Mouse (Mus musculus) midbrain, embryonic 11.5 days (tissue): ENCODE data around the gene Bcl7b. TPM values are rescaled to one million over a fixed set of nuclear protein-coding genes. Genes with fewer than 3 reads are reported as not detected.
"Not testable (repeated sequence)": the region's sequence is repeated elsewhere in the genome, so short reads cannot be mapped to it uniquely, and the experiment has no call there.

Experiments used
- ATAC-seq: fragments of 200-750 bp; cut with Nextera tagmentation; 2 replicates; pipeline ENCODE4 v1.8.0; 2017; ENCODE audit warnings: moderate TSS enrichment, moderate library complexity; ENCODE audit not compliant: low FRiP score
- DNase-seq: peaks from one replicate; pipeline ENCODE4 v3.0.0; 2015; ENCODE audit warnings: low spot score; ENCODE audit errors: missing footprints
- H3K27ac ChIP-seq: fragments of 300-500 bp; sonication (generic); 2 replicates; pipeline ENCODE4 v1.5.1; 2014; ENCODE audit warnings: low read depth, low read length
- H3K27me3 ChIP-seq: fragments of 300-500 bp; sonication (generic); 2 replicates; pipeline ENCODE4 v1.6.1; 2014; ENCODE audit warnings: mild to moderate bottlenecking, low read length, moderate library complexity, mixed read lengths; ENCODE audit not compliant: control insufficient read depth, insufficient read depth
- H3K36me3 ChIP-seq: fragments of 300-500 bp; sonication (generic); 2 replicates; pipeline ENCODE4 v1.6.1; 2014; ENCODE audit warnings: mild to moderate bottlenecking, low read length, moderate library complexity, mixed read lengths; ENCODE audit not compliant: control insufficient read depth, insufficient read depth
- H3K4me1 ChIP-seq: fragments of 300-500 bp; sonication (generic); 2 replicates; pipeline ENCODE4 v1.6.1; 2014; ENCODE audit warnings: low read length; ENCODE audit not compliant: control insufficient read depth, insufficient read depth
- H3K4me2 ChIP-seq: fragments of 300-500 bp; sonication (generic); 2 replicates; pipeline ENCODE4 v1.6.1; 2014; ENCODE audit warnings: mild to moderate bottlenecking, moderate library complexity
- H3K4me3 ChIP-seq: fragments of 300-500 bp; sonication (generic); 2 replicates; pipeline ENCODE4 v1.5.1; 2014; ENCODE audit warnings: low read depth, low read length
- H3K9ac ChIP-seq: fragments of 300-500 bp; sonication (generic); 2 replicates; pipeline ENCODE4 v1.6.1; 2014; ENCODE audit warnings: low read length
- H3K9me3 ChIP-seq: fragments of 300-500 bp; sonication (generic); 2 replicates; pipeline ENCODE4 v1.6.1; 2016; ENCODE audit warnings: low read length; ENCODE audit not compliant: control insufficient read depth
- WGBS: fragments of 180-500 bp; shearing (Covaris S2); extraction: QIAGEN DNeasy Blood & Tissue Kit; methylation state at CpG from one replicate; pipeline ENCODE4 v1.1.7; 2014; 5-methylcytosine and 5-hydroxymethylcytosine counted together
- microRNA-seq: library from miRNA; unstranded; fragments of <30 nt; microRNA quantifications from one replicate; pipeline ENCODE4, GENCODE M21; 2017
- polyA plus RNA-seq: library from polyadenylated mRNA; unstranded; fragments of >200 nt; fragmentation: Nextera tagmentation; extraction: Ambion mirVana; gene quantifications from 2 replicates; pipeline ENCODE4 v1.2.1, GENCODE M21; 2014

The Bcl7b gene
- polyA plus RNA-seq, 1 experiment from 2014 or later = 42.6 TPM

- no peak overlapping the region for H3K27ac ChIP-seq
- H3K27me3 ChIP-seq = no peaks in the 10 kb centered on the region
- 97% methylated on average over 1 of the region's 1 CpGs for WGBS
- H3K4me2 ChIP-seq = no peak overlapping the region
- no peaks in the 10 kb centered on the region for H3K4me1 ChIP-seq
- peaks cover 35% of the 10 kb centered on the region for H3K36me3 ChIP-seq
- DNase-seq = no peak
- no peak overlapping the region for H3K4me3 ChIP-seq
- H3K9me3 ChIP-seq = no peaks in the 10 kb centered on the region
- H3K9ac ChIP-seq = no peak overlapping the region
- ATAC-seq = no peak
Observed at GRCm38 (mm10) chr5:135208197-135208596, 40.1 kb downstream of the Bcl7b start.

DNA sequence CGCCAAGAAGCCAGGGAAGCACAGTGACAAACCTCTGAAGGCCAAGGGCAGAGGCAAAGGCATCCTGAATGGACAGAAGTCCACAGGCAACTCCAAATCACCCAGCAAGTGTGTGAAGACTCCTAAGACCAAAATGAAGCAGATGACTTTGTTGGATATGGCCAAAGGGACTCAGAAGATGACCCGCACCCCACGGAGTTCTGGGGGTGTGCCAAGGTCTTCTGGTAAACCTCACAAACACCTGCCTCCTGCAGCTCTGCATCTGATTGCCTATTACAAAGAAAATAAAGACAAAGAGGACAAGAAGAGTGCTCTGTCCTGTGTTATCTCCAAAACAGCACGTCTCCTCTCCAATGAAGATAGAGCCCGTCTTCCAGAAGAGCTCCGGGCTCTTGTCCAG lies 48.8 kb downstream of the Bcl7b start:
- Histone ChIP-seq H3K9me3 (no peaks in the 10 kb centered on the region), H3K4me3 (no peak overlapping the region), H3K27me3 (no peaks in the 10 kb centered on the region), H3K36me3 (peaks cover 43% of the 10 kb centered on the region), H3K27ac (no peak overlapping the region), H3K4me1 (no peaks in the 10 kb centered on the region), H3K4me2 (no peak overlapping the region), H3K9ac (no peak overlapping the region)
- WGBS = 94% methylated on average over 6 of the region's 6 CpGs
- no peak for DNase-seq
- no peak for ATAC-seq

DNA sequence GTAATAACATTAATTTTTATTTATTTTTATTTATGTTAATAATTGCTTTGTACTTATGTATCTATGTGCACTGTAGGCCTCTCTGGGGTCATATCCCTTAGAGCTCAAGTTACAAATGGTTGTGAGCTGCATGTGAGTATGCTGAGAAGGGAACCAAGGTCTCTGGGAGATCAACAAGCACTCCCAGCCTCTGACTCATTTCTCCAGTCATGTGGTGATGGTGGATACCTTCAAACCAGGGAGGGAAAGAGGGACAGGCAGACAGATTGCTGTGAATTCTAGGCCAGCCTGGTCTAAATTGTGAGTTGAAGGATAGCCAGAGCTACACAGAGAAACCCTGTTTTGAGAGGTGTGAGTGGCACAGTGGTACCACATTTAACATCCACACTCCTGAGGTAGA lies 52.9 kb downstream of the Bcl7b start:
- H3K9me3 ChIP-seq = no peaks in the 10 kb centered on the region
- H3K9ac ChIP-seq = no peak overlapping the region
- no peaks in the 10 kb centered on the region for H3K27me3 ChIP-seq
- peaks cover 53% of the 10 kb centered on the region for H3K36me3 ChIP-seq
- ATAC-seq = no peak
- no peak overlapping the region for H3K4me3 ChIP-seq
- DNase-seq = no peak
- no peaks in the 10 kb centered on the region for H3K4me1 ChIP-seq
- H3K4me2 ChIP-seq = no peak overlapping the region
- no peak overlapping the region for H3K27ac ChIP-seq

DNA sequence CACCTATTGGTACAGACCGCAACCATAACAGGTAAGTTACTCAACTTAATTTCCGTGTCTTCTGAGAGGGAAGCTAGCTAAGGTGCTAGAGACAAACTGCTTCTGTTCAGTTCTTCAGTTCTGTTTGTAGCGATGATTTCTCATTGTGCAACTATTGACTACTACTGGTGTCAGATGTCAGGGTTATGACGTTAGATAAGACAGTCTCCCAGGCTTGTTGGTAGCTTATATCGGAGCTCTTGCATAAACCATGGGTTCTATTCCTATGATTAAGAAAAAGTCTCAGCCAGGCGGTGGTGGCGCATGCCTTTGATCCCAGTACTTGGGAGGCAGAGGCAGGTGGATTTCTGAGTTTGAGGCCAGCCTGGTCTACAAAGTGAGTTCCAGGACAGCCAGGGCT lies 54.0 kb downstream of the Bcl7b start:
- H3K9ac ChIP-seq = no peak overlapping the region
- H3K9me3 ChIP-seq = no peaks in the 10 kb centered on the region
- no peaks in the 10 kb centered on the region for H3K27me3 ChIP-seq
- no peak overlapping the region for H3K4me3 ChIP-seq
- ATAC-seq (no peak), DNase-seq (no peak)
- H3K36me3 ChIP-seq = peaks cover 51% of the 10 kb centered on the region
- 97% methylated on average over 7 of the region's 7 CpGs for WGBS
- H3K4me1 ChIP-seq = no peaks in the 10 kb centered on the region
- H3K27ac ChIP-seq = no peak overlapping the region
- H3K4me2 ChIP-seq = no peak overlapping the region

DNA sequence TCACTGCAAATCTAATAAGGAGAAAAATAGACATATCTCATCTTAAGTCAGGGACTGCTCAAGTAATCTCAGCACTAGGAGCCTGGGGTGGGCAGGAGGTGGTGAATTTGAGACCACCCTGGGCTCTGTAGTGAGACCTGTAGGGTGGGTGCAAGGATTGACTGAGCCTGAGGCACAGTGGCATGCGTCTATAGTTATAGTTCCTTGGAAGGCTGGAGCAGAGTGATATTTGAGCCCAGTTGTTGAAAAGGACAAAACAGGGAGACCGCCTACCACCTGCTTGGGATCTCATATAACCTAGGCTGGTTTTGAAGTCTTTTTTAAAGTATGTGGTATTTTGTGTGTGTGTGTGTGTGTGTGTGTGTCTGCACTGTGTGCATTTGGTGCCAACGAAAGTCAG lies 56.1 kb downstream of the Bcl7b start:
- Histone ChIP-seq H3K36me3 (peaks cover 52% of the 10 kb centered on the region), H3K27ac (no peak overlapping the region), H3K27me3 (no peaks in the 10 kb centered on the region), H3K4me1 (no peaks in the 10 kb centered on the region), H3K9ac (no peak overlapping the region), H3K9me3 (no peaks in the 10 kb centered on the region), H3K4me3 (no peak overlapping the region), H3K4me2 (no peak overlapping the region)
- DNase-seq = no peak
- 87% methylated on average over 3 of the region's 3 CpGs for WGBS
- ATAC-seq = no peak

DNA sequence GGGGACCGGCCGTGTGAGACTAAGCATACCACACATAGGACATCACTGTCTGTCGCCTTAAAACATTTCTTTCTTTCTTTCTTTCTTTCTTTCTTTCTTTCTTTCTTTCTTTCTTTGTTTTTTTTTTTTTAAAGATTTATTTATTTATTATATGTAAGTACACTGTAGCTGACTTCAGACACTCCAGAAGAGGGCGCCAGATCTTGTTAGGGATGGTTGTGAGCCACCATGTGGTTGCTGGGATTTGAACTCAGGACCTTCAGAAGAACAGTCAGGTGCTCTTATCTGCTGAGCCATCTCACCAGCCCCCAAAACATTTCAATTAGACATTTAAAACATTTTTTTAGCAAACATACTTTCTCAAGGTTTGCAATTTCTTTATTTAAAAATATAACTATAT lies 57.8 kb downstream of the Bcl7b start:
- not testable (repeated sequence) for H3K9me3 ChIP-seq, H3K4me1 ChIP-seq, H3K27ac ChIP-seq, H3K4me2 ChIP-seq, H3K4me3 ChIP-seq, H3K27me3 ChIP-seq, DNase-seq, ATAC-seq, H3K9ac ChIP-seq
- peaks cover 52% of the 10 kb centered on the region for H3K36me3 ChIP-seq
- WGBS = 94% methylated on average over 4 of the region's 4 CpGs

- Histone ChIP-seq H3K4me2 (no peak overlapping the region), H3K27ac (no peak overlapping the region), H3K4me3 (no peak overlapping the region), H3K9me3 (no peaks in the 10 kb centered on the region), H3K36me3 (peaks cover 36% of the 10 kb centered on the region), H3K27me3 (no peaks in the 10 kb centered on the region), H3K4me1 (no peaks in the 10 kb centered on the region), H3K9ac (no peak overlapping the region)
- DNase-seq = no peak
- 89% methylated on average over 4 of the region's 4 CpGs for WGBS
- ATAC-seq = no peak
Observed at GRCm38 (mm10) chr5:135230186-135230585, 62.1 kb downstream of the Bcl7b start.

Small RNAs within 50 kb of the gene (microRNA-seq; reads per million reads assigned to microRNA genes)
- gene Gm25315 = not detected

Other genes with a start within 250 kb of the Bcl7b start
- gene Mettl27, start 235.9 kb upstream of the Bcl7b start, polyA plus RNA-seq = 9.1 and 9.2 TPM in 2 replicates
- gene Cldn4, start 221.3 kb upstream of the Bcl7b start, polyA plus RNA-seq = 2.5 and 2.7 TPM in 2 replicates
- 0.59 and 1.4 TPM in 2 replicates for gene Cldn3, start 182.1 kb upstream of the Bcl7b start, polyA plus RNA-seq
- gene Abhd11, start 159.1 kb upstream of the Bcl7b start, polyA plus RNA-seq = 37.8 and 41.2 TPM in 2 replicates
- gene Stx1a, start 144.8 kb upstream of the Bcl7b start, polyA plus RNA-seq = 16.1 and 17.7 TPM in 2 replicates
- gene Dnajc30, start 104.1 kb upstream of the Bcl7b start, polyA plus RNA-seq = 30.0 and 30.2 TPM in 2 replicates
- gene Bud23, start 103.3 kb upstream of the Bcl7b start, polyA plus RNA-seq = 105 and 116 TPM in 2 replicates
- gene Vps37d, start 90.0 kb upstream of the Bcl7b start, polyA plus RNA-seq = 6.8 and 9.6 TPM in 2 replicates
- gene Mlxipl, start 78.4 kb upstream of the Bcl7b start, polyA plus RNA-seq = 1.2 and 2.1 TPM in 2 replicates
- 20.1 and 21.2 TPM in 2 replicates for gene Tbl2, start 18.6 kb upstream of the Bcl7b start, polyA plus RNA-seq
- gene Baz1b, start 19.0 kb downstream of the Bcl7b start, polyA plus RNA-seq = 57.7 and 60.6 TPM in 2 replicates
- 7.6 and 9.9 TPM in 2 replicates for gene Fzd9, start 82.9 kb downstream of the Bcl7b start, polyA plus RNA-seq
- 0.12 TPM in 1 of 2 replicates, not detected in the other for gene Fkbp6, start 181.8 kb downstream of the Bcl7b start, polyA plus RNA-seq
- not detected in 2 replicates for gene Trim50, start 185.0 kb downstream of the Bcl7b start, polyA plus RNA-seq
- gene Nsun5, start 201.7 kb downstream of the Bcl7b start, polyA plus RNA-seq = 29.6 and 30.0 TPM in 2 replicates
- 14.4 and 17.2 TPM in 2 replicates for gene Pom121, start 226.3 kb downstream of the Bcl7b start, polyA plus RNA-seq